ENCODE assay signal across 7 mouse cellular contexts in the genomic region with DNA sequence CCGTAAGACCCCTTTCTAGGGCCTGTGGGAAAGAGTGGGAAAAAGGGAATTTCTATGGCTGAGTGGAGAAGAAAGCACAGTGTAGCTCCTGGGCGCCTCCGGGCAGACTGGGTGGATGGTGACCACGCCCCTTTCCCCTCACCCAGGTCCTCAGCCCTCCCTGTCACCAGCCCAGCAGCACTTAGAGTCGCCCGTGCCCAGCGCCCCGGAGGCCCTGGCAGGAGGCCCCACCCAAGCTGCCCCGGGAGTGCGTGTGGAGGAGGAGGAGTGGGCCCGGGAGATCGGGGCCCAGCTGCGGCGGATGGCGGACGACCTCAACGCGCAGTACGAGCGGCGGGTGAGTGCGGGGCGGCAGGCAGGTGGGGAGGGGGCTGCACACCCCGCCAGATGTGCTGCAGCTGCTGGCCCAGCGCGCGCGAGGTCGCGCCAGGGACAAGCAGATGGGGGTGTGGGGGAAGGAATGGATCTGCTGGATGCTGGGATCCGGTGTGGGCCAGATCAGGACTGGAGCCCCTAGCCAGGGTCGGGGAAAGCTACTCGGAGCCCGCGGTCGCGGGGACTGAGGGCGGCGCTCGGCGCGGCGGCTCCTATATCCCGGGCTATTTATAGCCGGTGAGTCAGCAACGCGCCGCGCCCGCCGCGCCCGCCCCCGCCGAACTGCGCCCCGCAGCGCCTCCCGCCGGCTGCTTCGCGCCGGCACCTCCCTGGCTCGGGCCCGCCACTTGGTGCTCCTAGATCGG. TPM values are rescaled to one million over a fixed set of nuclear protein-coding genes. Genes with fewer than 3 reads are reported as not detected.
DNase-seq lines count a peak whose midpoint lies in the region; ATAC-seq lines count a peak whose summit lies in the region.

No protein-coding gene starts in this region.

- peak; percentile 92 for DNase-seq in adrenal gland, adult 2 months
- DNase-seq in embryo, embryonic 10 days (ENCODE audit: low spot score): peak; percentile 75
- DNase-seq in gastrocnemius, postnatal 25 days: peak; percentile 84
- peak; percentile 91 for DNase-seq in intestine, embryonic 14.5 days (ENCODE audit: low spot score)
- peak; percentile 87 for DNase-seq in limb, embryonic 10.5 days (ENCODE audit: low spot score)
- DNase-seq in midbrain, embryonic 11.5 days (ENCODE audit: low spot score, missing footprints): peak; percentile 97
- peak; percentile 87 for DNase-seq in right cerebral cortex, postnatal 4 days

- peak overlapping the region; percentile 62 for H3K4me3 ChIP-seq in intestine, embryonic 14.5 days (ENCODE audit: low read depth, low read length)
- peak overlapping the region; percentile 78 for H3K4me3 ChIP-seq in limb, embryonic 10.5 days
- H3K4me3 ChIP-seq in midbrain, embryonic 11.5 days (ENCODE audit: low read depth, low read length): peak overlapping the region; percentile 63

- ATAC-seq in intestine, embryonic 14.5 days (replicated peaks; ENCODE audit: low FRiP score, low TSS enrichment, low read depth): peak; percentile 70
- peak; percentile 68 for ATAC-seq in midbrain, embryonic 11.5 days (ENCODE audit: low FRiP score)

- H3K4me1 ChIP-seq in intestine, embryonic 14.5 days (replicated peaks; ENCODE audit: control insufficient read depth, insufficient read depth, low read length): peaks cover 29% of the 10 kb centered on the region
- H3K4me1 ChIP-seq in limb, embryonic 10.5 days: peaks cover 70% of the 10 kb centered on the region
- peaks cover 44% of the 10 kb centered on the region for H3K4me1 ChIP-seq in midbrain, embryonic 11.5 days (ENCODE audit: control insufficient read depth, insufficient read depth, low read length)

- no peaks in the 10 kb centered on the region for H3K36me3 ChIP-seq in intestine, embryonic 14.5 days (ENCODE audit: control insufficient read depth, insufficient read depth, low read length)
- peaks cover 22% of the 10 kb centered on the region for H3K36me3 ChIP-seq in limb, embryonic 10.5 days
- H3K36me3 ChIP-seq in midbrain, embryonic 11.5 days (ENCODE audit: control insufficient read depth, insufficient read depth, low read length): no peaks in the 10 kb centered on the region

- peak overlapping the region; percentile 93 for H3K27ac ChIP-seq in intestine, embryonic 14.5 days (ENCODE audit: low read depth)
- peak overlapping the region; percentile 95 for H3K27ac ChIP-seq in limb, embryonic 10.5 days
- peak overlapping the region; percentile 83 for H3K27ac ChIP-seq in midbrain, embryonic 11.5 days (ENCODE audit: low read depth, low read length)

- no peaks in the 10 kb centered on the region for H3K9me3 ChIP-seq in intestine, embryonic 14.5 days (ENCODE audit: control insufficient read depth, low read length)
- H3K9me3 ChIP-seq in limb, embryonic 10.5 days (replicated peaks): no peaks in the 10 kb centered on the region
- H3K9me3 ChIP-seq in midbrain, embryonic 11.5 days (ENCODE audit: control insufficient read depth, low read length): no peaks in the 10 kb centered on the region

- under 1% methylated on average over 57 of the region's 66 CpGs for WGBS in intestine, embryonic 14.5 days
- WGBS in limb, embryonic 10.5 days: under 1% methylated on average over 56 of the region's 66 CpGs
- WGBS in midbrain, embryonic 11.5 days: under 1% methylated on average over 57 of the region's 66 CpGs

- peak overlapping the region; percentile 95 for H3K4me2 ChIP-seq in intestine, embryonic 14.5 days (ENCODE audit: low read length)
- peak overlapping the region; percentile 98 for H3K4me2 ChIP-seq in midbrain, embryonic 11.5 days

- no peaks in the 10 kb centered on the region for H3K27me3 ChIP-seq in intestine, embryonic 14.5 days (replicated peaks; ENCODE audit: control insufficient read depth, insufficient read depth, low read length)
- H3K27me3 ChIP-seq in limb, embryonic 10.5 days (ENCODE audit: low read depth, poor library complexity, severe bottlenecking): no peaks in the 10 kb centered on the region
- peaks cover 2% of the 10 kb centered on the region; the same call in 1 of the 2 replicates for H3K27me3 ChIP-seq in midbrain, embryonic 11.5 days (ENCODE audit: control insufficient read depth, insufficient read depth, low read length)

- peak overlapping the region; percentile 75 for H3K9ac ChIP-seq in intestine, embryonic 14.5 days (ENCODE audit: low read length)
- peak overlapping the region; percentile 85 for H3K9ac ChIP-seq in midbrain, embryonic 11.5 days (ENCODE audit: low read length)

RNA-seq across cellular contexts. Expression of gene Bbc3, which starts 5.5 kb away (rescaled TPM):
- total RNA-seq in adrenal gland, adult 2 months (2021): 1 to 10 TPM; 3.3 to 9.1 TPM
- 62.4 and 114 TPM in 2 replicates for polyA plus RNA-seq in adrenal gland, adult 2 months (2012; rRNA removed)
- total RNA-seq in gastrocnemius, postnatal 25 days (2021): 1 to 10 TPM; 1.7 to 2.4 TPM
- 4.1 and 4.9 TPM in 2 replicates for polyA plus RNA-seq in intestine, embryonic 14.5 days (2014; fragmentation: Nextera tagmentation; extraction: Ambion mirVana)
- 14.5 and 19.1 TPM in 2 replicates for polyA plus RNA-seq in limb, embryonic 10.5 days (2016; fragmentation: Nextera tagmentation; extraction: Ambion mirVana)
- polyA plus RNA-seq in midbrain, embryonic 11.5 days (2014; fragmentation: Nextera tagmentation; extraction: Ambion mirVana): 6.3 and 8.3 TPM in 2 replicates

RNA-seq across cellular contexts. Expression of gene Ccdc9, which starts 27.1 kb away (rescaled TPM):
- 10 to 100 TPM; 53.9 to 61.2 TPM for total RNA-seq in adrenal gland, adult 2 months (2021)
- 17.4 and 19.8 TPM in 2 replicates for polyA plus RNA-seq in adrenal gland, adult 2 months (2012; rRNA removed)
- total RNA-seq in gastrocnemius, postnatal 25 days (2021): 10 to 100 TPM; 29.1 to 36.9 TPM
- polyA plus RNA-seq in intestine, embryonic 14.5 days (2014; fragmentation: Nextera tagmentation; extraction: Ambion mirVana): 14.4 and 19.0 TPM in 2 replicates
- polyA plus RNA-seq in limb, embryonic 10.5 days (2016; fragmentation: Nextera tagmentation; extraction: Ambion mirVana): 36.3 and 36.8 TPM in 2 replicates
- polyA plus RNA-seq in midbrain, embryonic 11.5 days (2014; fragmentation: Nextera tagmentation; extraction: Ambion mirVana): 17.9 and 20.2 TPM in 2 replicates

RNA-seq across cellular contexts. Expression of gene Inafm1, which starts 40.2 kb away (rescaled TPM):
- total RNA-seq in adrenal gland, adult 2 months (2021): 10 to 100 TPM; 13.3 to 22.9 TPM
- polyA plus RNA-seq in adrenal gland, adult 2 months (2012; rRNA removed): 160 and 217 TPM in 2 replicates
- total RNA-seq in gastrocnemius, postnatal 25 days (2021): 10 to 100 TPM; 13.1 to 13.2 TPM
- 16.0 and 18.1 TPM in 2 replicates for polyA plus RNA-seq in intestine, embryonic 14.5 days (2014; fragmentation: Nextera tagmentation; extraction: Ambion mirVana)
- 5.4 and 7.4 TPM in 2 replicates for polyA plus RNA-seq in limb, embryonic 10.5 days (2016; fragmentation: Nextera tagmentation; extraction: Ambion mirVana)
- polyA plus RNA-seq in midbrain, embryonic 11.5 days (2014; fragmentation: Nextera tagmentation; extraction: Ambion mirVana): 9.8 and 10.3 TPM in 2 replicates

RNA-seq across cellular contexts. Expression of gene C5ar1, which starts 54.3 kb away (rescaled TPM):
- 10 to 100 TPM in 1 of 2 experiments, 1 to 10 TPM in 1; 5.7 to 10.4 TPM for total RNA-seq in adrenal gland, adult 2 months (2021)
- 7.1 and 9.0 TPM in 2 replicates for polyA plus RNA-seq in adrenal gland, adult 2 months (2012; rRNA removed)
- 1 to 10 TPM; 1.6 to 2.9 TPM for total RNA-seq in gastrocnemius, postnatal 25 days (2021)
- polyA plus RNA-seq in intestine, embryonic 14.5 days (2014; fragmentation: Nextera tagmentation; extraction: Ambion mirVana): 1.8 and 2.3 TPM in 2 replicates
- 0.41 and 0.76 TPM in 2 replicates for polyA plus RNA-seq in limb, embryonic 10.5 days (2016; fragmentation: Nextera tagmentation; extraction: Ambion mirVana)
- 1.3 TPM in 2 replicates for polyA plus RNA-seq in midbrain, embryonic 11.5 days (2014; fragmentation: Nextera tagmentation; extraction: Ambion mirVana)

Comparison
In these comparisons a context has a peak if more than half of its experiments do, and no peak if none do; other contexts are left out.
1. Peak in every context shown above with its lines: DNase-seq, ATAC-seq, H3K4me3 ChIP-seq and H3K27ac ChIP-seq.